Mouse (Mus musculus): ENCODE measurements around the gene Unc45b. TPM values are rescaled to one million over a fixed set of nuclear protein-coding genes. Genes with fewer than 3 reads are reported as not detected.
A peak's percentile ranks its signal among the peaks of the same experiment; 100 is the strongest.

The Unc45b gene
- polyA plus RNA-seq, 1 experiment from 2014 or later = 157 TPM

GRCm38 (mm10) chr11:82899720-82900119 lies 10.6 kb upstream of the Unc45b start:
- Histone ChIP-seq H3K9ac (no peak overlapping the region), H3K36me3 (peaks cover 64% of the 10 kb centered on the region), H3K4me3 (no peak overlapping the region), H3K4me1 (no peaks in the 10 kb centered on the region), H3K27me3 (replicated peaks) (no peaks in the 10 kb centered on the region), H3K9me3 (no peaks in the 10 kb centered on the region), H3K4me2 (no peak overlapping the region), H3K27ac (replicated peaks) (no peak overlapping the region)
- 86% methylated on average over 5 of the region's 5 CpGs for WGBS
- ATAC-seq (ENCODE audit: extremely low read depth, insufficient number of reproducible peaks, low FRiP score, low TSS enrichment) = no peak

- ATAC-seq (ENCODE audit: extremely low read depth, insufficient number of reproducible peaks, low FRiP score, low TSS enrichment) = no peak
- no peaks in the 10 kb centered on the region for H3K27me3 ChIP-seq (replicated peaks)
- 90% methylated on average over 20 of the region's 20 CpGs for WGBS
- H3K9me3 ChIP-seq = no peaks in the 10 kb centered on the region
- no peak overlapping the region for H3K27ac ChIP-seq (replicated peaks)
- peaks cover 84% of the 10 kb centered on the region for H3K36me3 ChIP-seq
- H3K4me1 ChIP-seq = 0 out of 2 replicates have a peak, but pooled peaks cover 5% of the 10 kb centered on the region
- H3K4me3 ChIP-seq = no peak overlapping the region
- H3K4me2 ChIP-seq = no peak overlapping the region
- no peak overlapping the region for H3K9ac ChIP-seq
Observed at GRCm38 (mm10) chr11:82901606-82902310, 8.6 kb upstream of the Unc45b start.

GRCm38 (mm10) chr11:82904952-82905351 lies 5.4 kb upstream of the Unc45b start:
- ATAC-seq (ENCODE audit: extremely low read depth, insufficient number of reproducible peaks, low FRiP score, low TSS enrichment) = no peak
- H3K4me1 ChIP-seq = peaks cover 30% of the 10 kb centered on the region
- H3K9ac ChIP-seq = no peak overlapping the region
- H3K27ac ChIP-seq (replicated peaks) = no peak overlapping the region
- H3K27me3 ChIP-seq (replicated peaks) = no peaks in the 10 kb centered on the region
- 56% methylated on average over 8 of the region's 8 CpGs for WGBS
- no peak overlapping the region for H3K4me3 ChIP-seq
- no peak overlapping the region for H3K4me2 ChIP-seq
- H3K9me3 ChIP-seq = no peaks in the 10 kb centered on the region
- H3K36me3 ChIP-seq = peaks cover 72% of the 10 kb centered on the region

GRCm38 (mm10) chr11:82905816-82906215 lies 4.5 kb upstream of the Unc45b start:
- Histone ChIP-seq H3K4me2 (no peak overlapping the region), H3K4me3 (no peak overlapping the region), H3K36me3 (peaks cover 63% of the 10 kb centered on the region), H3K4me1 (peaks cover 37% of the 10 kb centered on the region), H3K9me3 (no peaks in the 10 kb centered on the region), H3K27me3 (replicated peaks) (no peaks in the 10 kb centered on the region), H3K27ac (replicated peaks) (no peak overlapping the region), H3K9ac (no peak overlapping the region)
- 88% methylated on average over 5 of the region's 5 CpGs for WGBS
- ATAC-seq (ENCODE audit: extremely low read depth, insufficient number of reproducible peaks, low FRiP score, low TSS enrichment) = no peak

- Histone ChIP-seq H3K9me3 (no peaks in the 10 kb centered on the region), H3K4me1 (peaks cover 49% of the 10 kb centered on the region), H3K4me3 (peak within 1 kb of the TSS; percentile 82), H3K27me3 (replicated peaks) (no peaks in the 10 kb centered on the region), H3K36me3 (peaks cover 42% of the 10 kb centered on the region), H3K9ac (peak within 1 kb of the TSS; percentile 87), H3K27ac (replicated peaks) (no peak within 1 kb of the TSS), H3K4me2 (peak within 1 kb of the TSS; percentile 87)
- WGBS = 1% methylated on average over 73 of the region's 73 CpGs
- ATAC-seq (ENCODE audit: extremely low read depth, insufficient number of reproducible peaks, low FRiP score, low TSS enrichment) = no peak
Observed at GRCm38 (mm10) chr11:82907651-82908607, 2.4 kb upstream of the Unc45b start, which contains the start of gene Nle1. Nle1 (minus strand) TSS chr11:82908411.

GRCm38 (mm10) chr11:82908608-82908989 lies 1.8 kb upstream of the Unc45b start:
- H3K4me3 ChIP-seq = peak overlapping the region; percentile 82

GRCm38 (mm10) chr11:82910679-82911389 lies 484 bp downstream of the Unc45b start:
- Histone ChIP-seq H3K4me2 (peak overlapping the region; percentile 72), H3K4me1 (peaks cover 67% of the 10 kb centered on the region), H3K36me3 (peaks cover 20% of the 10 kb centered on the region), H3K27ac (replicated peaks) (peak overlapping the region; percentile 98), H3K27me3 (replicated peaks) (no peaks in the 10 kb centered on the region; the same call in 1 of the 2 replicates), H3K9me3 (no peaks in the 10 kb centered on the region), H3K9ac (peak overlapping the region; percentile 89), H3K4me3 (peak overlapping the region; percentile 62)
- peak; percentile 66 for ATAC-seq (ENCODE audit: extremely low read depth, insufficient number of reproducible peaks, low FRiP score, low TSS enrichment)
- 17% methylated on average over 11 of the region's 11 CpGs for WGBS

More at GRCm38 (mm10) chr11:82908608-82908989, 1.8 kb upstream of the Unc45b start:
- H3K4me1 ChIP-seq = peaks cover 56% of the 10 kb centered on the region
- no peaks in the 10 kb centered on the region; the same call in 1 of the 2 replicates for H3K27me3 ChIP-seq (replicated peaks)
- ATAC-seq (ENCODE audit: extremely low read depth, insufficient number of reproducible peaks, low FRiP score, low TSS enrichment) = no peak
- H3K9ac ChIP-seq = peak overlapping the region; percentile 87
- 39% methylated on average over 9 of the region's 10 CpGs for WGBS
- no peak overlapping the region for H3K27ac ChIP-seq (replicated peaks)
- no peaks in the 10 kb centered on the region for H3K9me3 ChIP-seq
- H3K36me3 ChIP-seq = peaks cover 35% of the 10 kb centered on the region
- H3K4me2 ChIP-seq = peak overlapping the region; percentile 87

GRCm38 (mm10) chr11:82914711-82915352 lies 4.5 kb downstream of the Unc45b start:
- Histone ChIP-seq H3K9me3 (no peaks in the 10 kb centered on the region), H3K4me1 (peaks cover 43% of the 10 kb centered on the region), H3K4me3 (peak overlapping the region; percentile 33), H3K9ac (peak overlapping the region; percentile 52; the same call in 1 of the 2 replicates), H3K36me3 (peaks cover 43% of the 10 kb centered on the region), H3K27me3 (replicated peaks) (no peaks in the 10 kb centered on the region; the same call in 1 of the 2 replicates), H3K27ac (replicated peaks) (peak overlapping the region; percentile 48; the same call in 1 of the 2 replicates), H3K4me2 (peak overlapping the region; percentile 72)
- 6% methylated on average over 16 of the region's 16 CpGs for WGBS
- ATAC-seq (ENCODE audit: extremely low read depth, insufficient number of reproducible peaks, low FRiP score, low TSS enrichment) = no peak

- no peak for ATAC-seq (ENCODE audit: extremely low read depth, insufficient number of reproducible peaks, low FRiP score, low TSS enrichment)
- WGBS = 47% methylated on average over 10 of the region's 10 CpGs
- Histone ChIP-seq H3K4me1 (peaks cover 17% of the 10 kb centered on the region), H3K27ac (replicated peaks) (no peak overlapping the region), H3K4me2 (no peak overlapping the region), H3K27me3 (replicated peaks) (no peaks in the 10 kb centered on the region), H3K9ac (no peak overlapping the region), H3K36me3 (peaks cover 92% of the 10 kb centered on the region), H3K9me3 (no peaks in the 10 kb centered on the region), H3K4me3 (no peak overlapping the region)
Observed at GRCm38 (mm10) chr11:82920768-82921167, 10.4 kb downstream of the Unc45b start.

- H3K4me2 ChIP-seq = no peak overlapping the region
- H3K4me1 ChIP-seq = peaks cover 20% of the 10 kb centered on the region
- peaks cover 93% of the 10 kb centered on the region for H3K36me3 ChIP-seq
- H3K9ac ChIP-seq = no peak overlapping the region
- H3K27ac ChIP-seq (replicated peaks) = no peak overlapping the region
- H3K27me3 ChIP-seq (replicated peaks) = no peaks in the 10 kb centered on the region
- ATAC-seq (ENCODE audit: extremely low read depth, insufficient number of reproducible peaks, low FRiP score, low TSS enrichment) = no peak
- no peaks in the 10 kb centered on the region for H3K9me3 ChIP-seq
- no peak overlapping the region for H3K4me3 ChIP-seq
- WGBS = 72% methylated on average over 4 of the region's 4 CpGs
Observed at GRCm38 (mm10) chr11:82921691-82922090, 11.3 kb downstream of the Unc45b start.

Data from heart, embryonic 13.5 days (tissue).